Mouse (Mus musculus): ENCODE data around the gene Foxp4.

GRCm38 (mm10) chr17:47850639-47851314, 73.7 kb downstream of the Foxp4 start:
- TF ChIP-seq BHLHE40 (IDR thresholded peaks at IDR 0.05; ENCODE audit: borderline replicate concordance, low read depth, low read length) (no peak), ZC3H11A (IDR thresholded peaks at IDR 0.05; ENCODE audit: low read depth, low read length) (no peak), POLR2A (IDR thresholded peaks at IDR 0.05; ENCODE audit: control insufficient read depth in 1 of 2, insufficient read depth in 1 of 2, low read depth in 1 of 2, low read length in 2 of 2, poor library complexity in 1 of 2) (no peak), ZNF384 (IDR thresholded peaks at IDR 0.05; ENCODE audit: low read depth, low read length) (peak; percentile 79), ZMIZ1 (IDR thresholded peaks at IDR 0.05; ENCODE audit: low read depth, low read length) (no peak), CTCF (IDR thresholded peaks at IDR 0.05 in 2 of 3, conservative IDR thresholded peaks at IDR 0.05 in 1 of 3; ENCODE audit: control insufficient read depth in 1 of 3, insufficient read depth in 1 of 3, low read depth in 2 of 3, low read length in 3 of 3, poor library complexity in 1 of 3, severe bottlenecking in 1 of 3) (no peak), ELF1 (IDR thresholded peaks at IDR 0.05; ENCODE audit: low read depth, low read length) (no peak), MXI1 (IDR thresholded peaks at IDR 0.05; ENCODE audit: low read depth, low read length) (no peak), MAFK (IDR thresholded peaks at IDR 0.05; ENCODE audit: borderline replicate concordance, low read depth, low read length) (no peak), E2F4 (IDR thresholded peaks at IDR 0.05; ENCODE audit: borderline replicate concordance, low read depth, low read length) (no peak)
